Mouse (Mus musculus) heart, adult 2 months (tissue): ENCODE data around the gene Gatad1.

ENCODE experiments used
- CTCF ChIP-seq: fragments of 200-600 bp; IDR thresholded peaks from 2 replicates; pipeline ENCODE4 v1.8.1; 2022; ENCODE audit warnings: antibody characterized with exemption, mild to moderate bottlenecking, moderate library complexity
- EP300 ChIP-seq: fragments of 200-500 bp; IDR thresholded peaks from 2 replicates; pipeline ENCODE4 v1.6.1; 2011; ENCODE audit warnings: low read depth, low read length, control low read depth; ENCODE audit not compliant: insufficient read depth
- POLR2A ChIP-seq: fragments of 200-500 bp; IDR thresholded peaks from 2 replicates; pipeline ENCODE4 v1.6.1; 2011; ENCODE audit warnings: mild to moderate bottlenecking, low read depth, low read length, control low read depth; ENCODE audit not compliant: insufficient read depth

- TF ChIP-seq CTCF (peak; percentile 78), POLR2A (no peak), EP300 (0 out of 2 replicates have a peak, but pooled peaks have one; percentile 28)
These were observed 9.8 kb downstream of the Gatad1 start for GRCm38 (mm10) chr5:3646991-3647707.
